Mouse (Mus musculus) heart, adult 2 months (tissue): ENCODE data around the gene Tmem91. TPM values are rescaled to one million over a fixed set of nuclear protein-coding genes. Genes with fewer than 3 reads are reported as not detected.
A peak's percentile ranks its signal among the peaks of the same experiment; 100 is the strongest.

Experiments
- DNase-seq, 2 experiments: peaks; one replicate each; pipeline ENCODE4 v3.0.0; 2021
- H3K27ac ChIP-seq: fragments of 200-600 bp; 2 replicates; pipeline ENCODE4 v1.8.1; 2022
- H3K27me3 ChIP-seq: fragments of 200-500 bp; 2 replicates; pipeline ENCODE4 v1.6.1; 2012; ENCODE audit warnings: mild to moderate bottlenecking, low read length, inconsistent platforms, mixed read lengths; ENCODE audit not compliant: control insufficient read depth, insufficient read depth
- H3K36me3 ChIP-seq: fragments of 200-500 bp; 2 replicates; pipeline ENCODE4 v1.6.1; 2012; ENCODE audit warnings: low read length, inconsistent platforms; ENCODE audit not compliant: control insufficient read depth, insufficient read depth
- H3K4me1 ChIP-seq: fragments of 200-500 bp; 2 replicates; pipeline ENCODE4 v1.6.1; 2011; ENCODE audit warnings: low read length; ENCODE audit not compliant: control insufficient read depth, insufficient read depth
- H3K4me3 ChIP-seq: fragments of 200-600 bp; 2 replicates; pipeline ENCODE4 v1.8.1; 2022
- H3K79me2 ChIP-seq: fragments of 200-500 bp; replicated peaks from 2 replicates; pipeline ENCODE4 v1.6.1; 2012; ENCODE audit warnings: mild to moderate bottlenecking, inconsistent platforms, low read length, moderate library complexity, mixed read lengths; ENCODE audit not compliant: control insufficient read depth, insufficient read depth
- H3K9ac ChIP-seq: fragments of 200-500 bp; 2 replicates; pipeline ENCODE4 v1.6.1; 2012; ENCODE audit warnings: low read depth, mild to moderate bottlenecking, control low read depth, inconsistent platforms, low read length, mixed read lengths
- CTCF ChIP-seq: fragments of 200-600 bp; IDR thresholded peaks from 2 replicates; pipeline ENCODE4 v1.8.1; 2022; ENCODE audit warnings: antibody characterized with exemption, mild to moderate bottlenecking, moderate library complexity
- EP300 ChIP-seq: fragments of 200-500 bp; IDR thresholded peaks from 2 replicates; pipeline ENCODE4 v1.6.1; 2011; ENCODE audit warnings: low read depth, low read length, control low read depth; ENCODE audit not compliant: insufficient read depth
- POLR2A ChIP-seq: fragments of 200-500 bp; IDR thresholded peaks from 2 replicates; pipeline ENCODE4 v1.6.1; 2011; ENCODE audit warnings: mild to moderate bottlenecking, low read depth, low read length, control low read depth; ENCODE audit not compliant: insufficient read depth
- WGBS: fragments of 180-500 bp; shearing (Covaris S2); methylation state at CpG from one replicate; pipeline ENCODE4 v1.1.7; 2018; 5-methylcytosine and 5-hydroxymethylcytosine counted together
- intact Hi-C: fragments of 180-260 bp; cut with DNase I; formaldehyde crosslinking; loops from one replicate; pipeline ENCODE4 v1.15.1; 2025
- polyA plus RNA-seq: library from polyadenylated mRNA; depleted of rRNA; stranded (reverse); fragments of >200 nt; gene quantifications from 2 replicates; pipeline ENCODE4 v1.2.3, GENCODE M21; 2012
- total RNA-seq, 2 experiments: library from RNA; stranded (reverse); gene quantifications; 2 replicates each; pipeline ENCODE4 v1.2.3; 2021

Gene Tmem91
- total and polyA plus RNA-seq, 3 experiments: not detected

DNA sequence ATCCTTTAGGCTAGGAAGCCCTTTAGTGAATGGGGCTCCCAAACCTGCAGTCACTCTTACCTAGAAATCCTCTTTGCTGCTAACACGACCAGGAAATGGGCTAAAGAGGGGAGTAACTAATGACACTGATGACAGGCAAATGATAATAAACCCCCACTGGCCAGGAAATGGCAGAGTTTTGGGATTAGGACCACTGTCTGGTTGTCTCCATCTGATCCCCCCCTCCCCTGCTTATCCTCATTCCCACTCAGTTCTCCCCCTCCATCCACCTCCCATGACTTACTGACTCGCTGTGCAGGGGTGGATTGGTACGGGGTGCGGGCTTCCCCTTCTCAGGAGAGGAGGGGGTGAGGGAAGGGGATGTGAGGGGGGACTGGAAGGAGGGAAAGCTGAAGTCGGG lies 15.1 kb upstream of the Tmem91 start:
- Histone ChIP-seq H3K27ac (peak overlapping the region; percentile 91), H3K9ac (no peak overlapping the region), H3K27me3 (no peaks in the 10 kb centered on the region), H3K79me2 (no peaks in the 10 kb centered on the region), H3K4me1 (no peaks in the 10 kb centered on the region; the same call in 1 of the 2 replicates), H3K4me3 (no peak overlapping the region), H3K36me3 (no peaks in the 10 kb centered on the region)
- no peak for TF ChIP-seq EP300
- no peak for TF ChIP-seq POLR2A
- TF ChIP-seq CTCF: no peak
- 59% methylated on average over 5 of the region's 5 CpGs for WGBS
- intact Hi-C loops: no loop called here
- DNase-seq: no peak

- H3K4me3 ChIP-seq: peak overlapping the region; percentile 64
- DNase-seq: no peak
These were observed 14.6 kb upstream of the Tmem91 start for GRCm38 (mm10) chr7:25689603-25690021.

DNA sequence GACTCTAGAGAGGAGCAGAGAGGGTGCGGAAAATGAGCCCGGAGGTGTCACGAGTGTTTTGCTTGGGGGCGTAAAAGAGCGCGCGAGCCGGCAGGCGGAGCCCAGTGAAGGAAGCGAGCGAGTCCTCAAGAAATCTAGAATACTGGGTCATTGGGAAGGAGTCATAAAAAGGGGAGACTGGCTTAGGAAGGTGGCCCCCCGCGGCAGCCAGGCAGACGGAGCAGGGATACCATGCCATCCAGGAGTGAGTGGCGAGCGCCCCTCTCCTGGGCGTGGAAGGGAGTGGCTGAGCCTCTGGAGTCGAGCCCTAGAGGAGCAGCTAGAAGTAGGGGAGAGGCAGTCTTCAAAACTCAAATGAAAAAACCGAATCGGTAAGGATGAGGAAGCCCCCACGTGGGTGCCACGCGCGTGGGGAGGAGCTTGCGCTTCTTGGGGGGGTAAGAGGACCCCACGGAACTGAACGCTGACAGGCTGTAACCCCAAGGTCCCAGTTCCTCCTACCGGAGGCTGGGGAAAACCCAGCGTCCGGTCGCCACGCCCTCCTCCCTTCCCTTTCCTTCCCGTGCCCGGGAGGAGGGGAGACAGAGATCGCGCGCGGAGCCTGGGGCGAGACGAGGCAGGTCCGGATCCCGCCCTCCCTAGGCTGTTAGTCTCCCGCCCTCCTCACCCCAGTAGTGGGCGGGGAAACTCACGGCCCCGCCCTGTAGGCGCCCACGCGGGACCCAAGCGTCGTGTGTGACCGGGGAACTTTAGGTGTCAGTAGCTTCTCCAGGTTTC lies 14.0 kb upstream of the Tmem91 start:
- TF ChIP-seq EP300 (peak; percentile 65), CTCF (peak; percentile 18), POLR2A (no peak)
- Histone ChIP-seq H3K36me3 (no peaks in the 10 kb centered on the region), H3K4me3 (peak overlapping the region; percentile 64), H3K27me3 (no peaks in the 10 kb centered on the region), H3K9ac (peak overlapping the region; percentile 87), H3K27ac (peak overlapping the region; percentile 91), H3K4me1 (no peaks in the 10 kb centered on the region; the same call in 1 of the 2 replicates), H3K79me2 (no peaks in the 10 kb centered on the region)
- under 1% methylated on average over 49 of the region's 52 CpGs for WGBS
- DNase-seq: peak; percentile 85 to 90
- intact Hi-C loops: loop anchor here (1.0 to 5.0 kb wide), 2 partner anchors 19 to 118 kb away; no protein-coding TSS in a partner anchor

More at GRCm38 (mm10) chr7:25689603-25690021, 14.6 kb upstream of the Tmem91 start:
- H3K27ac ChIP-seq: peak overlapping the region; percentile 91
- no peaks in the 10 kb centered on the region for H3K27me3 ChIP-seq
- TF ChIP-seq POLR2A: no peak
- no peak for TF ChIP-seq CTCF
- no peak for TF ChIP-seq EP300
- peak overlapping the region; percentile 5 for H3K9ac ChIP-seq
- H3K4me1 ChIP-seq: no peaks in the 10 kb centered on the region; the same call in 1 of the 2 replicates
- intact Hi-C loops: loop anchor here (1.0 to 5.0 kb wide), 2 partner anchors 19 to 118 kb away; no protein-coding TSS in a partner anchor
- 20% methylated on average over 12 of the region's 12 CpGs for whole genome bisulfite sequencing
- H3K79me2 ChIP-seq: no peaks in the 10 kb centered on the region
- no peaks in the 10 kb centered on the region for H3K36me3 ChIP-seq

GRCm38 (mm10) chr7:25687811-25688401 lies 12.9 kb upstream of the Tmem91 start:
- peak; percentile 81 to 82 for DNase-seq
- Histone ChIP-seq H3K79me2 (no peaks in the 10 kb centered on the region), H3K36me3 (no peaks in the 10 kb centered on the region), H3K27me3 (no peaks in the 10 kb centered on the region), H3K4me1 (no peaks in the 10 kb centered on the region; the same call in 1 of the 2 replicates), H3K27ac (peak overlapping the region; percentile 91), H3K4me3 (peak overlapping the region; percentile 64), H3K9ac (peak overlapping the region; percentile 87)
- intact Hi-C loops: loop anchor here (2.0 to 5.0 kb wide), 3 partner anchors 33 to 119 kb away; partner anchors contain the start of gene Hnrnpul1
- under 1% methylated on average over 47 of the region's 47 CpGs for WGBS
- TF ChIP-seq EP300: no peak
- peak; percentile 72 for TF ChIP-seq CTCF
- no peak for TF ChIP-seq POLR2A

- under 1% methylated on average over 62 of the region's 69 CpGs for WGBS
- intact Hi-C loops: loop anchor here (2.0 to 5.0 kb wide), 3 partner anchors 34 to 120 kb away; partner anchors contain the start of gene Hnrnpul1
- peak; percentile 99; the same call in 1 of the 2 replicates for TF ChIP-seq CTCF
- TF ChIP-seq EP300: no peak
- peak; percentile 52 for TF ChIP-seq POLR2A
- Histone ChIP-seq H3K4me1 (no peaks in the 10 kb centered on the region; the same call in 1 of the 2 replicates), H3K79me2 (no peaks in the 10 kb centered on the region), H3K27ac (peak within 1 kb of the TSS; percentile 91), H3K27me3 (no peaks in the 10 kb centered on the region), H3K4me3 (peak within 1 kb of the TSS; percentile 64), H3K36me3 (no peaks in the 10 kb centered on the region), H3K9ac (peak within 1 kb of the TSS; percentile 87)
- peak; percentile 90 to 91 for DNase-seq
These were observed 11.9 kb upstream of the Tmem91 start, which contains the start of gene Tgfb1 for GRCm38 (mm10) chr7:25686680-25687531. Tgfb1 (plus strand) TSS chr7:25687002.
